Mouse (Mus musculus): ENCODE data around the gene Fmn2.

The Fmn2 gene

GRCm38 (mm10) chr1:174659459-174660223 lies 158.0 kb downstream of the Fmn2 start:
- no peak for DNase-seq (ENCODE audit: extremely low spot score, low spot score)

GRCm38 (mm10) chr1:174665116-174665515 lies 163.5 kb downstream of the Fmn2 start:
- DNase-seq (ENCODE audit: extremely low spot score, low spot score), result no peak

- no peak for DNase-seq (ENCODE audit: extremely low spot score, low spot score)
These were observed 167.5 kb downstream of the Fmn2 start for GRCm38 (mm10) chr1:174669132-174669531.

GRCm38 (mm10) chr1:174670846-174671245 lies 169.2 kb downstream of the Fmn2 start:
- DNase-seq (ENCODE audit: extremely low spot score, low spot score), result no peak

- no peak for DNase-seq (ENCODE audit: extremely low spot score, low spot score)
These were observed 173.0 kb downstream of the Fmn2 start for GRCm38 (mm10) chr1:174674586-174674985.

GRCm38 (mm10) chr1:174675316-174675715 lies 173.7 kb downstream of the Fmn2 start:
- no peak for DNase-seq (ENCODE audit: extremely low spot score, low spot score)

GRCm38 (mm10) chr1:174676187-174676586 lies 174.6 kb downstream of the Fmn2 start:
- no peak for DNase-seq (ENCODE audit: extremely low spot score, low spot score)

- no peak for DNase-seq (ENCODE audit: extremely low spot score, low spot score)
These were observed 175.6 kb downstream of the Fmn2 start for GRCm38 (mm10) chr1:174677211-174677610.

GRCm38 (mm10) chr1:174689301-174689700 lies 187.7 kb downstream of the Fmn2 start:
- DNase-seq (ENCODE audit: extremely low spot score, low spot score), result no peak

- DNase-seq (ENCODE audit: extremely low spot score, low spot score), result no peak
These were observed 199.2 kb downstream of the Fmn2 start for GRCm38 (mm10) chr1:174700871-174701270.

GRCm38 (mm10) chr1:174701835-174702234 lies 200.2 kb downstream of the Fmn2 start:
- no peak for DNase-seq (ENCODE audit: extremely low spot score, low spot score)

GRCm38 (mm10) chr1:174703909-174704308 lies 202.3 kb downstream of the Fmn2 start:
- no peak for DNase-seq (ENCODE audit: extremely low spot score, low spot score)

GRCm38 (mm10) chr1:174719729-174720458 lies 218.3 kb downstream of the Fmn2 start:
- DNase-seq (ENCODE audit: extremely low spot score, low spot score), result no peak

GRCm38 (mm10) chr1:174728771-174729170 lies 227.1 kb downstream of the Fmn2 start:
- DNase-seq (ENCODE audit: extremely low spot score, low spot score), result no peak

GRCm38 (mm10) chr1:174732715-174733114 lies 231.1 kb downstream of the Fmn2 start:
- DNase-seq (ENCODE audit: extremely low spot score, low spot score), result no peak

- DNase-seq (ENCODE audit: extremely low spot score, low spot score), result no peak
These were observed 237.3 kb downstream of the Fmn2 start for GRCm38 (mm10) chr1:174738958-174739357.

GRCm38 (mm10) chr1:174742667-174743066 lies 241.0 kb downstream of the Fmn2 start:
- no peak for DNase-seq (ENCODE audit: extremely low spot score, low spot score)

GRCm38 (mm10) chr1:174748520-174748919 lies 246.9 kb downstream of the Fmn2 start:
- DNase-seq (ENCODE audit: extremely low spot score, low spot score), result no peak

GRCm38 (mm10) chr1:174750893-174751461 lies 249.4 kb downstream of the Fmn2 start:
- no peak for DNase-seq (ENCODE audit: extremely low spot score, low spot score)

GRCm38 (mm10) chr1:174759354-174759753 lies 257.7 kb downstream of the Fmn2 start:
- no peak for DNase-seq (ENCODE audit: extremely low spot score, low spot score)

- DNase-seq (ENCODE audit: extremely low spot score, low spot score), result no peak
These were observed 264.1 kb downstream of the Fmn2 start for GRCm38 (mm10) chr1:174765757-174766156.

- no peak for DNase-seq (ENCODE audit: extremely low spot score, low spot score)
These were observed 265.2 kb downstream of the Fmn2 start for GRCm38 (mm10) chr1:174766852-174767251.

All from neural tube, embryonic 10.5 days (tissue).